Mouse (Mus musculus): Measurements from ENCODE around the gene Ralgds. TPM values are rescaled to one million over a fixed set of nuclear protein-coding genes. Genes with fewer than 3 reads are reported as not detected.
"Not testable (repeated sequence)": the region's sequence is repeated elsewhere in the genome, so short reads cannot be mapped to it uniquely, and the experiment has no call there.

Gene Ralgds
- total and polyA plus RNA-seq, 2 experiments from 2014 or later, result 84.6 to 292 TPM

GRCm38 (mm10) chr2:28506291-28506690 is 6.6 kb upstream of the Ralgds start:
- no peaks in the 10 kb centered on the region for H3K27me3 ChIP-seq (ENCODE audit: insufficient read depth, low read length)

GRCm38 (mm10) chr2:28511600-28511999 is 1.3 kb upstream of the Ralgds start:
- not testable (repeated sequence) for DNase-seq (ENCODE audit: low spot score)
- 52% methylated on average over 5 of the region's 5 CpGs for WGBS

More at GRCm38 (mm10) chr2:28506291-28506690, 6.6 kb upstream of the Ralgds start:
- TF ChIP-seq CTCF (IDR thresholded peaks at IDR 0.05), result no peak
- H3K9ac ChIP-seq (replicated peaks; ENCODE audit: low read length, poor library complexity, severe bottlenecking), result no peak overlapping the region
- no peak overlapping the region for H3K27ac ChIP-seq (ENCODE audit: low read depth, low read length)
- H3K4me3 ChIP-seq (ENCODE audit: low read depth, low read length), result no peak overlapping the region
- no peaks in the 10 kb centered on the region for H3K36me3 ChIP-seq (ENCODE audit: insufficient read depth, low read length)
- WGBS, result 79% methylated on average over 6 of the region's 6 CpGs
- DNase-seq (ENCODE audit: low spot score) (no peak), ATAC-seq (ENCODE audit: low FRiP score) (no peak)
- no peaks in the 10 kb centered on the region for H3K4me1 ChIP-seq (ENCODE audit: insufficient read depth, low read length)
- no peaks in the 10 kb centered on the region for H3K9me3 ChIP-seq (ENCODE audit: low read length)
- H3K4me2 ChIP-seq (ENCODE audit: low read depth, low read length, poor library complexity, severe bottlenecking), result no peak overlapping the region

GRCm38 (mm10) chr2:28513431-28514370 is 776 bp downstream of the Ralgds start:
- Histone ChIP-seq H3K27ac (ENCODE audit: low read depth, low read length) (peak overlapping the region; percentile 94), H3K36me3 (ENCODE audit: insufficient read depth, low read length) (no peaks in the 10 kb centered on the region), H3K9me3 (ENCODE audit: low read length) (no peaks in the 10 kb centered on the region), H3K4me2 (ENCODE audit: low read depth, low read length, poor library complexity, severe bottlenecking) (peak overlapping the region; percentile 88), H3K9ac (replicated peaks; ENCODE audit: low read length, poor library complexity, severe bottlenecking) (peak overlapping the region; percentile 96), H3K27me3 (ENCODE audit: insufficient read depth, low read length) (no peaks in the 10 kb centered on the region), H3K4me1 (ENCODE audit: insufficient read depth, low read length) (peaks cover 24% of the 10 kb centered on the region), H3K4me3 (ENCODE audit: low read depth, low read length) (peak overlapping the region; percentile 87)
- TF ChIP-seq CTCF (IDR thresholded peaks at IDR 0.05), result no peak
- 5% methylated on average over 47 of the region's 47 CpGs for WGBS
- no peak for DNase-seq (ENCODE audit: low spot score)
- ATAC-seq (ENCODE audit: low FRiP score), result peak; percentile 45

More at GRCm38 (mm10) chr2:28511600-28511999, 1.3 kb upstream of the Ralgds start:
- not testable (repeated sequence) for H3K4me3 ChIP-seq (ENCODE audit: low read depth, low read length); ATAC-seq (ENCODE audit: low FRiP score); H3K36me3 ChIP-seq (ENCODE audit: insufficient read depth, low read length); H3K27ac ChIP-seq (ENCODE audit: low read depth, low read length); H3K9me3 ChIP-seq (ENCODE audit: low read length); H3K9ac ChIP-seq (replicated peaks; ENCODE audit: low read length, poor library complexity, severe bottlenecking); H3K4me2 ChIP-seq (ENCODE audit: low read depth, low read length, poor library complexity, severe bottlenecking); H3K27me3 ChIP-seq (ENCODE audit: insufficient read depth, low read length)
- peaks cover 12% of the 10 kb centered on the region for H3K4me1 ChIP-seq (ENCODE audit: insufficient read depth, low read length)
- TF ChIP-seq CTCF (IDR thresholded peaks at IDR 0.05), result peak; percentile 60

- no peaks in the 10 kb centered on the region for H3K36me3 ChIP-seq (ENCODE audit: insufficient read depth, low read length)
- H3K4me1 ChIP-seq (ENCODE audit: insufficient read depth, low read length), result peaks cover 24% of the 10 kb centered on the region
- H3K9ac ChIP-seq (replicated peaks; ENCODE audit: low read length, poor library complexity, severe bottlenecking), result peak overlapping the region; percentile 96
- peak overlapping the region; percentile 87 for H3K4me3 ChIP-seq (ENCODE audit: low read depth, low read length)
- 0 out of 2 replicates have a peak overlapping the region, but pooled peaks have one; percentile 94 for H3K27ac ChIP-seq (ENCODE audit: low read depth, low read length)
- ATAC-seq (ENCODE audit: low FRiP score), result no peak
- WGBS, result 14% methylated on average over 5 of the region's 5 CpGs
- peak; percentile 86 for DNase-seq (ENCODE audit: low spot score)
- peak overlapping the region; percentile 88 for H3K4me2 ChIP-seq (ENCODE audit: low read depth, low read length, poor library complexity, severe bottlenecking)
- no peaks in the 10 kb centered on the region for H3K27me3 ChIP-seq (ENCODE audit: insufficient read depth, low read length)
- H3K9me3 ChIP-seq (ENCODE audit: low read length), result no peaks in the 10 kb centered on the region
- peak; percentile 93 for TF ChIP-seq CTCF (IDR thresholded peaks at IDR 0.05)
These were observed 1.6 kb downstream of the Ralgds start for GRCm38 (mm10) chr2:28514489-28514888.

GRCm38 (mm10) chr2:28517206-28517909 is 4.4 kb downstream of the Ralgds start:
- ATAC-seq (ENCODE audit: low FRiP score), result no peak
- peak; percentile 73 for DNase-seq (ENCODE audit: low spot score)
- peak overlapping the region; percentile 67 for H3K27ac ChIP-seq (ENCODE audit: low read depth, low read length)
- WGBS, result 46% methylated on average over 5 of the region's 5 CpGs
- H3K27me3 ChIP-seq (ENCODE audit: insufficient read depth, low read length), result no peaks in the 10 kb centered on the region
- peaks cover 9% of the 10 kb centered on the region; the same call in 1 of the 2 replicates for H3K36me3 ChIP-seq (ENCODE audit: insufficient read depth, low read length)
- peak overlapping the region; percentile 13; the same call in 1 of the 2 replicates for H3K4me2 ChIP-seq (ENCODE audit: low read depth, low read length, poor library complexity, severe bottlenecking)
- H3K4me1 ChIP-seq (ENCODE audit: insufficient read depth, low read length), result peaks cover 32% of the 10 kb centered on the region
- TF ChIP-seq CTCF (IDR thresholded peaks at IDR 0.05), result peak; percentile 76
- no peak overlapping the region for H3K9ac ChIP-seq (replicated peaks; ENCODE audit: low read length, poor library complexity, severe bottlenecking)
- H3K9me3 ChIP-seq (ENCODE audit: low read length), result no peaks in the 10 kb centered on the region
- no peak overlapping the region for H3K4me3 ChIP-seq (ENCODE audit: low read depth, low read length)

Measured in midbrain, postnatal 0 days (tissue).